Mouse (Mus musculus) kidney, adult 2 months (tissue): ENCODE data around the gene Mtrf1.
"Not testable (repeated sequence)": the region's sequence is repeated elsewhere in the genome, so short reads cannot be mapped to it uniquely, and the experiment has no call there.

Source experiments
- CTCF ChIP-seq: fragments of 200-500 bp; conservative IDR thresholded peaks from 2 replicates; pipeline ENCODE4 v1.5.1; 2011; ENCODE audit warnings: low read depth, mild to moderate bottlenecking, control low read depth, low read length, moderate library complexity, mixed read lengths; ENCODE audit not compliant: insufficient read depth, insufficient read length
- POLR2A ChIP-seq: fragments of 200-500 bp; IDR thresholded peaks from one replicate; pipeline ENCODE4 v1.6.1; 2011; ENCODE audit warnings: low read depth, low read length, control low read depth

GRCm38 (mm10) chr14:79426730-79427365 lies 29.3 kb downstream of the Mtrf1 start:
- not testable (repeated sequence) for TF ChIP-seq CTCF, POLR2A
